Mouse (Mus musculus) heart, adult 11 months (tissue): ENCODE data around the gene H1foo.

ENCODE experiments used
- DNase-seq: peaks from one replicate; pipeline ENCODE4 v3.0.0; 2022

H1foo gene

GRCm38 (mm10) chr6:115944638-115945037, at the start of gene H1foo:
Gene H1foo (plus strand): TSS chr6:115944938.
- no peak for DNase-seq

- DNase-seq, result peak; percentile 90
Measured at GRCm38 (mm10) chr6:115896346-115896745, 48.4 kb upstream of the H1foo start.

GRCm38 (mm10) chr6:115897117-115897516, 47.6 kb upstream of the H1foo start:
- peak; percentile 98 for DNase-seq

- peak; percentile 91 for DNase-seq
Measured at GRCm38 (mm10) chr6:115897926-115898520, 46.7 kb upstream of the H1foo start.

- DNase-seq, result peak; percentile 98
Measured at GRCm38 (mm10) chr6:115901062-115901461, 43.7 kb upstream of the H1foo start.

- peak; percentile 99 for DNase-seq
Measured at GRCm38 (mm10) chr6:115901489-115901931, 43.2 kb upstream of the H1foo start.

DNA sequence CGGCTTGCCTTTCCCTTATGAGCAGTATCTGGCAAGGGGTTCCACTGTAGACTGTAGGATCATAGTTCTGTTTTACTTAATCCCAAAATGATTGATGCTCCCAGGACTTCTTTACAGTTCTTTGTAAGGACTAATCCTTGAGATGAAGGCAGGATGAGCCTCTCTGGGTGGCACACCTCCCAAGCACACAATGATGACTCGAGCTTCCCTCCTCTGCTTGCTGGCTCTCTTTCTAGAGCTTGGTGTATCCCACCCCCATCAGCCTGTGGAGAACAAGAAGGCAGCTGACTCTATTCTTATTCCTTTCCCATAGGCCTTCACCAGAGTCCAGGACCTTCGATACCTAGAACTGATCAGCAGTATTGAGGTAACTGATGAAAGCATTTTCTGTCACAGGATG, 42.2 kb upstream of the H1foo start:
- DNase-seq, result no peak

DNA sequence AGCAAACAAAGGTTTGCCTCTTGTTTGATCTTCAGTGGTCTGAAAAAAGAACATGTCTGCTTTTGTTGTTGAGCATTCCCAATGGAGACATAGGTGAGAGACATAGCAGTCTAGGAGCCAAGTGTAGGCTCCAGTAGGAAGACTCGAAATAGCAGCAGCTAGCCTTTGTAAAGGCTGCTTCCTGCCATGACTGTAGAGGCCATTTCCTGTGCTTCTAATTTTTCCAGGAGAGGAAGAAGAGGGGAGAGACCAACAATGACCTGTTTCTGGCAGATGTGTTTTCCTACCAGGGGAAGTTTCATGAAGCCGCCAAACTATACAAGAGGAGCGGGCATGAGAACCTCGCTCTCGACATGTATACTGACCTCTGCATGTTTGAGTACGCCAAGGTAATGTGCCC, 39.2 kb upstream of the H1foo start:
- DNase-seq, result peak; percentile 98

DNA sequence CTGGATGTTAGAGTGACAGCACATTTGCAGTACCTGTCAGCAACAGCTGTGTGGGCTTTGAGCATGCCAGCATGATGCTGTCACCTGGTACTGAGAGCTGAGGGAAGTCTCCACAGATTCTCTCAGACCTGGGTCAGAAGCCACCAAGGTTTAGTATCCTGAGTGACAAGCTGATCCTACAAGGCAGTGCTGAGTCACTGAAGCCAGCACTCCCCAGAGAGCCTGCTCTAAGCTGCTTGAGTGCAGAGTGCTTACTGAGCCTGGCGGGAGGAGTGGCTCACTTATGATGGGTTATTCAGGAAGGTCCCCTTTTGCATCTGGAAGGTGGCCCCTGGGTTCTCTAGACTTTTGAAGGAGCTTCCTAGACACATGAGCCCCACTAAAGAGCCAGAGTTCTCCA, 38.3 kb upstream of the H1foo start:
- DNase-seq, result no peak

DNA sequence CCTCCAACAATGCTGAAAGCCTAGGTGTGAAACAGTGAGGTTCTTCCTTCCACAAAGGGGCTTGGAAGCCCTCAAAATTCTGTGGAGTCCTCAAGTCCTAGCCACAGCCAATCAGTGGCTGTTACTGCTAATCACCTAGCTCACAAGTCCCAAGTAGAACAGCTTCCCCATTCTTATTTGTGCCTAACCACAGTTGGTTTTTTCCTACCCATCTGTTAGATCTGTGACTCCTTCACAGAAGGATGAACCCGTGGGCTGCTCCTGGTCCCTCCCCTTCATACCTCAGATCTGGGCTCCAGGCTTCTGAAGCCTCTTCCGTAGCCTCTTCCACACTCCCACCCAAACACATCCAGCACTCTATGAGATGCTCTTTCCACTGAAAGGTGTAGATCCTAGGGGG, 37.9 kb upstream of the H1foo start:
- DNase-seq, result no peak

GRCm38 (mm10) chr6:115908421-115908982, 36.2 kb upstream of the H1foo start:
- no peak for DNase-seq

- DNase-seq, result no peak
Measured at GRCm38 (mm10) chr6:115909052-115909451, 35.7 kb upstream of the H1foo start.

DNA sequence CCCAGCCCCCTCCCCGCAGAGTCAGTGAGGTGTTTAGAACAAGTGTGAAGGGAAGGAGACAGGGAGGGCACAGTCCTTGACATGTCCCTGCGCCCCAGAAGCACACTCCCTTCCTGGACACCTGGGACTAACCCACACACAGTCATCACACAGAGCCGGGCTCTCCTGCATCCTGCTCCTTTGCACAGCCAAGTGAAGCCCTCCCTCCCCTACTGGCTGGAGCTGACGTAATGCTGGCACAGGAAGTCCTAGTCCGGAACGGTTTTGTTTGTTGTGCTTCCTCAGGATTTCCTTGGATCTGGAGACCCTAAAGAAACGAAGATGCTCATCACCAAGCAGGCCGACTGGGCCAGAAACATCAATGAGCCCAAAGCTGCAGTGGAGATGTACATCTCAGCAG, 34.8 kb upstream of the H1foo start:
- peak; percentile 99 for DNase-seq

GRCm38 (mm10) chr6:115911763-115912162, 33.0 kb upstream of the H1foo start:
- peak; percentile 96 for DNase-seq

- no peak for DNase-seq
Measured at GRCm38 (mm10) chr6:115913482-115913881, 31.3 kb upstream of the H1foo start.

DNA sequence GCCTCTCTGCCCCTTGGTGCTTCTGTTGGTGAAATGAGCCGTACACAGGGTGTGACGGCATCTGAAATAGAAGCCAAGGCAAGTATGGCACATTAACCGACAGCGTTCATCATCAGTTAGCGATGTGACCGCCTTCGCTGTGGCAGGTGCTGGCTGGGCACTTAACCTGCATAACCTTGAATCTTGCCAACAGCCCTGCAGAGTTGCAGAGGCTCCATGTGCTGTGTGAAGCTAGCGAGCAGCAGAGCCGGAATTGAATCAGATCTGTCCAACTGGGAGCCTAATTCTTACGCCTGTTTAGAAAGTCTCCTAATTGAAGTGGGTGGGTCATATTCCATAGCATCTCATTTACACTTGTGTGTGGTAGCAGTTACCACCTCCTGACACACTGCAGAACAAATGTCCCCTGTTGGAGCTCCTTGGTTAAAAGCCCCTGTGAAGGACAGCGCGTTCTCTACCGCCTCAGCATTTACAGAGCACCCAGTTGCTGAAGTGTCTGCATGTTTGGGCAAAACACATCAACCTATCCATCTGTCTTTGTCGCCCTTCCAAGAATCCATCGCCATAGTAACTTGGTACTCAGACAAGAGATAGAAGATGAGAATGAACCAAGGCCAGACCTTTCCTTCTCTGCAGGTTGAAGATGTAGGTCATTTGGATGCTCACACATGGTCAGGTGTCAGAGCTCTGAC, 30.1 kb upstream of the H1foo start:
- no peak for DNase-seq

GRCm38 (mm10) chr6:115915601-115916445, 28.9 kb upstream of the H1foo start:
- peak; percentile 96 for DNase-seq

GRCm38 (mm10) chr6:115916611-115917010, 28.1 kb upstream of the H1foo start:
- no peak for DNase-seq

- no peak for DNase-seq
Measured at GRCm38 (mm10) chr6:115918615-115919014, 26.1 kb upstream of the H1foo start.

DNA sequence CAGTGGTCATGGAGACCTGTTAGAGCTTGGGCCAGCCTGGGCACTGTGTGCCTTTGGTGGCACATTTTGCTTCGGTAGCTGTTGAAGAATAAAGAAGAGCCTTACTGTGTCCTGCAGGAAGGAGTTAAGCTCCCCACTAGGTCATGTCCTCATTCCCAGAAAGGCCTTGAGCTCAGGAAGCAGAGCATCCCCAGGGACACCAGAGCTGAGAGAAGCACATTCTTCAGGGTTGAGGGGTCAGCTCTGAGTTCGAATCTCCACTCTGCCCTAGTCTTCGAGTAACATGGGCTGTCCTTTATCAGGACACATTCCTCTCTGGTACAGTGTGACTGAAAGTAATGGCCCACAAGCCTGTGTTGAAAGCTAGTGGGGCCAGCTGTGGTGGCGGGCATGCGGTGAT, 24.9 kb upstream of the H1foo start:
- DNase-seq, result no peak

DNA sequence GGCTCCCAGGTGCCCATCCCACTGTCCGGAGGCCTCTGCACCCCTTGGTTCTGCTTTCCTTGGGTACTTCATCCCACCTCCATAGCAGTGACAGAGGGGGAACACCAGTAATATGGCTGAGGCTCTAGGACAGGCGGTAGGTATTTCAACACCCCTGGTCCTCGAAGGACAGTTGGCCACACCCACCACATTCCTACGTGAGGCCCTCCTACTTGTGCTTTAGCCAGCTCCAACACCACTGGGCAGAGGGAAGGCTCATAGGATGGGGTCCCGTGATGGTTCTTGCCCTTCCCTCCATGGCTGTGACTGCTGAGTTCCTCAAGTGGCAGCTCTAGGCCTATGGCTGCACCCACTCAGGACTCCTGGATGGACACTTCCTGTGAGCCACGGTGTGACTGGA, 19.9 kb upstream of the H1foo start:
- no peak for DNase-seq

DNA sequence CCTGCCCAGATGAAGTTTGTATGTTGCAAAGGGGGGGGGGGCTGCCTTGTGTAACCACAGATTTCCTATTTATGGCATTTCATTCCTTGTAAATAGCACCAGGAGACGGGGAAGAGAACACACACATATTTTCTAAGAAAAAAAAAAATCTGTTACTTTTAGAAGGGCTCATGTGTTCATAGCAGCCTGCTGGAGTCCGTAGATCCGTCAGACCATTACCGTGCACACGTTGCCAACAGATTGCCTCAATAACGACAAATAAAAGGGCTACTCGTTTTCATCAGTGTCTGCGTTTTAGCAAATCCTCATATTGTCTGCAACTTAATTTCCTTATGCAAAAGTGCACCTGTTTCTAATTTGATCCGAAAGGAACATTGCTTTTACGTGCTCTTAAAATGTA, 18.3 kb upstream of the H1foo start:
- DNase-seq, result no peak
